Mouse (Mus musculus): ENCODE results near the gene Ctbp2.

DNA sequence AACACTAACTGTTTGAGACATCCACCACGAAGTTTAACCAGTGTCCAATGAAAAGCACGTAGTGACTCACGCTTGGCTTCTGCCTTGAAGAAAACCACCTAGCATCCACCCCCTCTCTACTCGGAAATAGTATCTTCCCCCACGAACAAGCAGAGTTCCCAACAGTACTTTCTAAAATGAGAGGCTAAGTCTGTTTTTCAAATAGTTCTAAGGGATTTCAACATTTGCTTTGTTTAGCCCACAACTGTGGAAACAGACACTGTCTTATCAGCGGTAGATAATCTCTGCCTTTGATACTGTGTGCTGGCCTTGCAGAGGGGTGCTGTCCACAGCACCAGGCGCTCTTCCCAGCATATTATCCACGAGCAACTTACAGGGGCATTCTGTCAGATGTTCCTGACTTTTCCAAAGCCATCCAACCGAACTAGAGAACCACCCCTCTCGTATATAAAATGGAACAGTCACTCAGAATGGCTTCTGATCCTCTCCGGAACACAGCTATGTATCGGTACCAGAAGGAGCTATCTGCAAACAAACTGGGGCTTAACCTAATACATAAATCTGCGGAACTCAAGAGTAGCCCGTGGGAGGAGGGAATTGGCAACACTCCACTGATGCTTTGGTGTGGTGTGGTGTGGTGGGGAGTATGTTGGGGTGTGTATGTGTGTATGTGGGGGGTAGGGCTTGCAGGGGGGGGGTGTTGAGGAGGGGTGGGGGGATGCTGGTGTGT lies 111.4 kb downstream of the Ctbp2 start:
- no peak for TF ChIP-seq CTCF (IDR thresholded peaks at IDR 0.05; ENCODE audit: control insufficient read depth, insufficient read depth, insufficient read length)
- no peak for TF ChIP-seq USF1 (IDR thresholded peaks at IDR 0.05; ENCODE audit: low read depth)
- TF ChIP-seq FOSL1 (IDR thresholded peaks at IDR 0.05; ENCODE audit: insufficient read depth, low read length, poor library complexity, severe bottlenecking), result no peak
- TF ChIP-seq CEBPB (IDR thresholded peaks at IDR 0.05; ENCODE audit: low read depth), result no peak
